ENCODE assay signal across 12 mouse cellular contexts in the genomic region with DNA sequence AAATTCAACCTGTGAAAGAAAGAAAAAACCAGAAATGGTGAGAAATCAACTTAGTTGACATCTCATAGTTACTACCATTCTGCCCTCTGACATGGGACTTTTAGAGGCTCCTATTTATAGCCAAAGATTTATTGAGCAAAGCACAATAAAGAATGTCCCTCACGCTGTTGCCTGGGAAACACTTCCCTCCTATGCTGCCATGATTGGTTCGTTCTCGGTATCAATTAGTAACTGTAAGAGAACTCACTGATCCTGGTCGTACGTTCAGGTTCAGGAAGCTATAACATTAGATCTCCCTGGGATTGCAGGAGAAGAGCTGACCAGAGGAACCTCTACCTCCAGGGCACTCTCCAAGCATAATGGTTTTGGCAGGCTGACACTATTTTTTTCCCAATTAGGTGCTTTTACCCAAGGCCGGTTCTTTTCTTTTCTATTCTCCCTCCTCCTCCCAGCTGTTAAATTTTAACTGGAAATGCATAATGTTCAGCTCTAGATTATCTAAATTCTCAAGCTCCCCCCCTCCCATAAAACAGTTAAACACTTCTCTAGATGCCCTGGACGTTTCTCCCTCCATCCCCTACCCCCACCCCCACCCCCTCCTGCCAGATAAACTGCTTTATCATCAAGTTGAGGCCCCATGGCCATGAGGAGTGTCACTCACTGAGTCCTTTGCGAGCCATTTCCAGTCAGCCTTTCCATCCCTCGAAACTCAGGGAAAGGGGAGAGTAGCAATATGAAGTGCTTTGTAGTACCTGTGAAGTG.
A peak's percentile ranks its signal among the peaks of the same experiment; 100 is the strongest.
DNase-seq lines count a peak whose midpoint lies in the region; ATAC-seq and TF ChIP-seq lines count a peak whose summit lies in the region.
"Had no signal": no experiment of that assay in that cellular context is flagged by ENCODE, and none has a peak within 500 bp of the region (broad histone marks: within the 10 kb centered on the region; RNA-seq: fewer than 3 reads in every experiment).

No protein-coding gene starts in this region.

- H3K4me3 ChIP-seq in layer of hippocampus, adult 2 months: peak overlapping the region; percentile 26; the same call in 1 of the 2 replicates
- no peak overlapping the region for H3K4me3 ChIP-seq in forebrain, embryonic 13.5 days
- H3K4me3 ChIP-seq in hindbrain, embryonic 15.5 days: no peak overlapping the region
- no peak overlapping the region for H3K4me3 ChIP-seq in midbrain, embryonic 15.5 days
- H3K4me3 ChIP-seq: embryonic facial prominence, embryonic 10.5 days had no signal

- H3K9me3 ChIP-seq in forebrain, embryonic 13.5 days (replicated peaks): no peaks in the 10 kb centered on the region
- no peaks in the 10 kb centered on the region for H3K9me3 ChIP-seq in hindbrain, embryonic 15.5 days
- no peaks in the 10 kb centered on the region for H3K9me3 ChIP-seq in midbrain, embryonic 15.5 days
- H3K9me3 ChIP-seq: embryonic facial prominence, embryonic 10.5 days had no signal

- ATAC-seq in forebrain, embryonic 13.5 days: no peak
- no peak for ATAC-seq in hindbrain, embryonic 15.5 days (ENCODE audit: low FRiP score, low read depth)
- peak; percentile 53 for ATAC-seq in midbrain, embryonic 15.5 days (replicated peaks)

- no peak overlapping the region for H3K9ac ChIP-seq in forebrain, embryonic 13.5 days
- H3K9ac ChIP-seq in hindbrain, embryonic 15.5 days: no peak overlapping the region
- H3K9ac ChIP-seq in midbrain, embryonic 15.5 days: no peak overlapping the region
- H3K9ac ChIP-seq: lung, embryonic 14.5 days had no signal

- no peaks in the 10 kb centered on the region for H3K27me3 ChIP-seq in forebrain, embryonic 13.5 days
- H3K27me3 ChIP-seq in hindbrain, embryonic 15.5 days: no peaks in the 10 kb centered on the region
- H3K27me3 ChIP-seq in midbrain, embryonic 15.5 days (replicated peaks): no peaks in the 10 kb centered on the region

- H3K4me1 ChIP-seq in forebrain, embryonic 13.5 days: peaks cover 17% of the 10 kb centered on the region
- H3K4me1 ChIP-seq in hindbrain, embryonic 15.5 days (replicated peaks): peaks cover 22% of the 10 kb centered on the region
- peaks cover 16% of the 10 kb centered on the region for H3K4me1 ChIP-seq in midbrain, embryonic 15.5 days

- 18% methylated on average over 9 of the region's 9 CpGs for WGBS in forebrain, embryonic 13.5 days
- WGBS in hindbrain, embryonic 15.5 days: 12% methylated on average over 9 of the region's 9 CpGs
- WGBS in midbrain, embryonic 15.5 days: 31% methylated on average over 9 of the region's 9 CpGs

- H3K4me2 ChIP-seq in forebrain, embryonic 13.5 days: peak overlapping the region; percentile 37
- H3K4me2 ChIP-seq in hindbrain, embryonic 15.5 days: peak overlapping the region; percentile 38
- H3K4me2 ChIP-seq in midbrain, embryonic 15.5 days: peak overlapping the region; percentile 15; the same call in 1 of the 2 replicates
- H3K4me2 ChIP-seq: lung, embryonic 14.5 days had no signal

- DNase-seq in layer of hippocampus, adult 2 months (ENCODE audit: low spot score in 2 of 2): no peak
- no peak for DNase-seq in layer of hippocampus, postnatal 25 days (ENCODE audit: extremely low spot score in 1 of 2, low spot score in 1 of 2)
- no peak for DNase-seq in spleen, postnatal 4 days (ENCODE audit: low spot score in 2 of 2)
- DNase-seq in layer of hippocampus, postnatal 14 days (ENCODE audit: low spot score in 2 of 2): no peak
- no peak for DNase-seq in cerebellum, postnatal 25 days
- DNase-seq: lung, embryonic 14.5 days; right cerebral cortex, postnatal 4 days; thymus, adult 18-20 months had no signal

- H3K27ac ChIP-seq in layer of hippocampus, adult 2 months: peak overlapping the region; percentile 71
- H3K27ac ChIP-seq in forebrain, embryonic 13.5 days: no peak overlapping the region; the same call in 1 of the 2 replicates
- peak overlapping the region; percentile 65 for H3K27ac ChIP-seq in hindbrain, embryonic 15.5 days (replicated peaks)
- peak overlapping the region; percentile 13 for H3K27ac ChIP-seq in midbrain, embryonic 15.5 days
- H3K27ac ChIP-seq: embryonic facial prominence, embryonic 10.5 days had no signal

- TF ChIP-seq CTCF in layer of hippocampus, adult 2 months (conservative IDR thresholded peaks at IDR 0.05): no peak

- no peaks in the 10 kb centered on the region for H3K36me3 ChIP-seq in forebrain, embryonic 13.5 days (ENCODE audit: poor library complexity, severe bottlenecking)
- no peaks in the 10 kb centered on the region for H3K36me3 ChIP-seq in hindbrain, embryonic 15.5 days
- no peaks in the 10 kb centered on the region for H3K36me3 ChIP-seq in midbrain, embryonic 15.5 days (replicated peaks)
- H3K36me3 ChIP-seq: embryonic facial prominence, embryonic 10.5 days had no signal
